Mouse (Mus musculus): ENCODE results near the gene Xlr3c.
A peak's percentile ranks its signal among the peaks of the same experiment; 100 is the strongest.
"Not testable (repeated sequence)": the region's sequence is repeated elsewhere in the genome, so short reads cannot be mapped to it uniquely, and the experiment has no call there.

Gene Xlr3c

GRCm38 (mm10) chrX:73265270-73265669 lies at the start of gene Xlr3c:
Gene Xlr3c, minus strand, starts transcription at chrX:73265390.
- DNase-seq (ENCODE audit: low read depth, low spot score), result peak; percentile 17

- peak; percentile 39 for DNase-seq (ENCODE audit: low read depth, low spot score)
Measured at GRCm38 (mm10) chrX:73312522-73312921, 47.3 kb upstream of the Xlr3c start.

GRCm38 (mm10) chrX:73295745-73296144 lies 30.6 kb upstream of the Xlr3c start:
- DNase-seq (ENCODE audit: low read depth, low spot score), result not testable (repeated sequence)

GRCm38 (mm10) chrX:73292876-73293275 lies 27.7 kb upstream of the Xlr3c start, which contains the start of the genes Xlr5a and Xlr5c:
Gene Xlr5a, minus strand, starts transcription at chrX:73292976.
Gene Xlr5c, minus strand, starts transcription at chrX:73292976.
- DNase-seq (ENCODE audit: low read depth, low spot score), result not testable (repeated sequence)

- not testable (repeated sequence) for DNase-seq (ENCODE audit: low read depth, low spot score)
Measured at GRCm38 (mm10) chrX:73262428-73262827, 2.8 kb downstream of the Xlr3c start.

- DNase-seq (ENCODE audit: low read depth, low spot score), result not testable (repeated sequence)
Measured at GRCm38 (mm10) chrX:73242821-73243325, 22.3 kb downstream of the Xlr3c start, which contains the start of gene Xlr4c. Gene Xlr4c, minus strand, starts transcription at chrX:73243130.

GRCm38 (mm10) chrX:73229288-73229687 lies 35.9 kb downstream of the Xlr3c start:
- DNase-seq (ENCODE audit: low read depth, low spot score), result no peak

- DNase-seq (ENCODE audit: low read depth, low spot score), result peak; percentile 47
Measured at GRCm38 (mm10) chrX:73228606-73229214, 36.5 kb downstream of the Xlr3c start.

- DNase-seq (ENCODE audit: low read depth, low spot score), result peak; percentile 85
Measured at GRCm38 (mm10) chrX:73227914-73228605, 37.1 kb downstream of the Xlr3c start, which contains the start of gene F8a. Gene F8a, plus strand, starts transcription at chrX:73228291.

- DNase-seq (ENCODE audit: low read depth, low spot score), result no peak
Measured at GRCm38 (mm10) chrX:73225365-73225764, 39.8 kb downstream of the Xlr3c start.

GRCm38 (mm10) chrX:73213819-73214564 lies 51.2 kb downstream of the Xlr3c start, which contains the start of gene Xlr4b:
Gene Xlr4b, plus strand, starts transcription at chrX:73214333.
- DNase-seq (ENCODE audit: low read depth, low spot score), result not testable (repeated sequence)
